ENCODE assay signal across 23 mouse cellular contexts in genomic region chr13:104988009-104988540, GRCm38 (mm10).
A peak's percentile ranks its signal among the peaks of the same experiment; 100 is the strongest.
DNase-seq lines count a peak whose midpoint lies in the region; ATAC-seq and TF ChIP-seq lines count a peak whose summit lies in the region.
"Had no signal": no experiment of that assay in that cellular context is flagged by ENCODE, and none has a peak within 500 bp of the region (broad histone marks: within the 10 kb centered on the region; RNA-seq: fewer than 3 reads in every experiment).

No protein-coding gene starts in this region.

- 83% methylated on average over 13 of the region's 13 CpGs for WGBS in midbrain, postnatal 0 days
- 91% methylated on average over 13 of the region's 13 CpGs for WGBS in midbrain, embryonic 11.5 days
- 65% methylated on average over 13 of the region's 13 CpGs for WGBS in embryonic facial prominence, embryonic 12.5 days
- 86% methylated on average over 13 of the region's 13 CpGs for WGBS in heart, embryonic 12.5 days

- no peaks in the 10 kb centered on the region for H3K27me3 ChIP-seq in midbrain, postnatal 0 days (ENCODE audit: insufficient read depth, low read length)
- no peaks in the 10 kb centered on the region for H3K27me3 ChIP-seq in midbrain, embryonic 11.5 days (ENCODE audit: control insufficient read depth, insufficient read depth, low read length)
- H3K27me3 ChIP-seq in embryonic facial prominence, embryonic 12.5 days, result no peaks in the 10 kb centered on the region
- no peaks in the 10 kb centered on the region for H3K27me3 ChIP-seq in heart, embryonic 12.5 days (replicated peaks)
- H3K27me3 ChIP-seq: CH12.LX; forebrain, embryonic 13.5 days; hindbrain, embryonic 12.5 days; intestine, embryonic 15.5 days; liver, embryonic 12.5 days had no signal

- 0 out of 2 replicates have a peak, but pooled peaks have one; percentile 21 for ATAC-seq in frontal cortex, adult (ENCODE audit: low TSS enrichment)
- ATAC-seq in midbrain, postnatal 0 days (ENCODE audit: low FRiP score), result no peak
- ATAC-seq in midbrain, embryonic 11.5 days (ENCODE audit: low FRiP score), result no peak
- ATAC-seq in embryonic facial prominence, embryonic 12.5 days (ENCODE audit: insufficient number of reproducible peaks, insufficient read depth, low FRiP score, low TSS enrichment), result peak; percentile 64; the same call in 1 of the 2 replicates
- no peak for ATAC-seq in heart, embryonic 12.5 days (ENCODE audit: insufficient number of reproducible peaks, low FRiP score)
- ATAC-seq: forebrain, embryonic 13.5 days; intestine, embryonic 15.5 days; liver, embryonic 12.5 days; midbrain, embryonic 16.5 days had no signal

- H3K9ac ChIP-seq in midbrain, postnatal 0 days (replicated peaks; ENCODE audit: low read length, poor library complexity, severe bottlenecking), result no peak overlapping the region
- no peak overlapping the region for H3K9ac ChIP-seq in midbrain, embryonic 11.5 days (ENCODE audit: low read length)
- no peak overlapping the region for H3K9ac ChIP-seq in embryonic facial prominence, embryonic 12.5 days
- H3K9ac ChIP-seq in heart, embryonic 12.5 days, result no peak overlapping the region
- H3K9ac ChIP-seq: forebrain, embryonic 13.5 days; hindbrain, embryonic 12.5 days; intestine, embryonic 15.5 days; liver, embryonic 12.5 days had no signal

- TF ChIP-seq CTCF in midbrain, postnatal 0 days (IDR thresholded peaks at IDR 0.05), result no peak

- no peaks in the 10 kb centered on the region for H3K36me3 ChIP-seq in midbrain, postnatal 0 days (ENCODE audit: insufficient read depth, low read length)
- H3K36me3 ChIP-seq in midbrain, embryonic 11.5 days (ENCODE audit: control insufficient read depth, insufficient read depth, low read length), result no peaks in the 10 kb centered on the region
- no peaks in the 10 kb centered on the region for H3K36me3 ChIP-seq in embryonic facial prominence, embryonic 12.5 days
- H3K36me3 ChIP-seq in heart, embryonic 12.5 days, result no peaks in the 10 kb centered on the region
- H3K36me3 ChIP-seq: hindbrain, embryonic 12.5 days; intestine, embryonic 15.5 days; liver, embryonic 12.5 days had no signal

- H3K27ac ChIP-seq in midbrain, postnatal 0 days (ENCODE audit: low read depth, low read length), result no peak overlapping the region
- no peak overlapping the region for H3K27ac ChIP-seq in midbrain, embryonic 11.5 days (ENCODE audit: low read depth, low read length)
- no peak overlapping the region for H3K27ac ChIP-seq in embryonic facial prominence, embryonic 12.5 days
- H3K27ac ChIP-seq in heart, embryonic 12.5 days (ENCODE audit: poor library complexity, severe bottlenecking), result no peak overlapping the region
- H3K27ac ChIP-seq: forebrain, embryonic 13.5 days; hindbrain, embryonic 12.5 days; intestine, embryonic 15.5 days; liver, embryonic 12.5 days; stomach, postnatal 0 days had no signal

- H3K9me3 ChIP-seq in midbrain, postnatal 0 days (ENCODE audit: low read length), result no peaks in the 10 kb centered on the region
- H3K9me3 ChIP-seq in midbrain, embryonic 11.5 days (ENCODE audit: control insufficient read depth, low read length), result no peaks in the 10 kb centered on the region
- no peaks in the 10 kb centered on the region for H3K9me3 ChIP-seq in embryonic facial prominence, embryonic 12.5 days
- H3K9me3 ChIP-seq in heart, embryonic 12.5 days (replicated peaks), result no peaks in the 10 kb centered on the region
- H3K9me3 ChIP-seq: forebrain, embryonic 13.5 days; hindbrain, embryonic 12.5 days; intestine, embryonic 15.5 days; liver, embryonic 12.5 days had no signal

- H3K4me3 ChIP-seq in midbrain, postnatal 0 days (ENCODE audit: low read depth, low read length), result no peak overlapping the region
- H3K4me3 ChIP-seq in midbrain, embryonic 11.5 days (ENCODE audit: low read depth, low read length), result no peak overlapping the region
- no peak overlapping the region for H3K4me3 ChIP-seq in embryonic facial prominence, embryonic 12.5 days
- no peak overlapping the region for H3K4me3 ChIP-seq in heart, embryonic 12.5 days
- H3K4me3 ChIP-seq: forebrain, embryonic 13.5 days; hindbrain, embryonic 12.5 days; intestine, embryonic 15.5 days; liver, embryonic 12.5 days had no signal

- no peaks in the 10 kb centered on the region for H3K4me1 ChIP-seq in midbrain, postnatal 0 days (ENCODE audit: insufficient read depth, low read length)
- H3K4me1 ChIP-seq in midbrain, embryonic 11.5 days (ENCODE audit: control insufficient read depth, insufficient read depth, low read length), result no peaks in the 10 kb centered on the region
- H3K4me1 ChIP-seq in embryonic facial prominence, embryonic 12.5 days, result peaks cover 4% of the 10 kb centered on the region; the same call in 1 of the 2 replicates
- no peaks in the 10 kb centered on the region for H3K4me1 ChIP-seq in heart, embryonic 12.5 days (replicated peaks)
- H3K4me1 ChIP-seq: forebrain, embryonic 13.5 days; hindbrain, embryonic 12.5 days; intestine, embryonic 15.5 days; liver, embryonic 12.5 days had no signal

- no peak for DNase-seq in frontal cortex, postnatal 10 days (ENCODE audit: low spot score in 2 of 2)
- DNase-seq in midbrain, postnatal 0 days (ENCODE audit: low spot score), result peak; percentile 19
- DNase-seq in midbrain, embryonic 11.5 days (ENCODE audit: low spot score, missing footprints), result no peak
- no peak for DNase-seq in spleen, postnatal 36 days (ENCODE audit: low spot score in 2 of 2)
- DNase-seq: adrenal gland, postnatal 25 days; heart, postnatal 14 days; kidney, adult 9 months; kidney, postnatal 4 days; layer of hippocampus, postnatal 36 days; lung, adult 2 months; lung, postnatal 36 days; retina, postnatal 1 day had no signal

- no peak overlapping the region for H3K4me2 ChIP-seq in midbrain, postnatal 0 days (ENCODE audit: low read depth, low read length, poor library complexity, severe bottlenecking)
- H3K4me2 ChIP-seq in midbrain, embryonic 11.5 days, result no peak overlapping the region
- H3K4me2 ChIP-seq in embryonic facial prominence, embryonic 12.5 days (replicated peaks), result no peak overlapping the region
- H3K4me2 ChIP-seq in heart, embryonic 12.5 days, result no peak overlapping the region
- H3K4me2 ChIP-seq: forebrain, embryonic 13.5 days; heart, embryonic 11.5 days; hindbrain, embryonic 12.5 days; intestine, embryonic 15.5 days; liver, embryonic 12.5 days had no signal

Comparison
In these comparisons a context has a peak if more than half of its experiments do, and no peak if none do; other contexts are left out.
1. ATAC-seq: peak in frontal cortex, adult (single experiment) and embryonic facial prominence, embryonic 12.5 days (single experiment); none in midbrain, postnatal 0 days (single experiment), midbrain, embryonic 11.5 days (single experiment) and heart, embryonic 12.5 days (single experiment).